ENCODE assay signal across 13 mouse cellular contexts in the genomic region with DNA sequence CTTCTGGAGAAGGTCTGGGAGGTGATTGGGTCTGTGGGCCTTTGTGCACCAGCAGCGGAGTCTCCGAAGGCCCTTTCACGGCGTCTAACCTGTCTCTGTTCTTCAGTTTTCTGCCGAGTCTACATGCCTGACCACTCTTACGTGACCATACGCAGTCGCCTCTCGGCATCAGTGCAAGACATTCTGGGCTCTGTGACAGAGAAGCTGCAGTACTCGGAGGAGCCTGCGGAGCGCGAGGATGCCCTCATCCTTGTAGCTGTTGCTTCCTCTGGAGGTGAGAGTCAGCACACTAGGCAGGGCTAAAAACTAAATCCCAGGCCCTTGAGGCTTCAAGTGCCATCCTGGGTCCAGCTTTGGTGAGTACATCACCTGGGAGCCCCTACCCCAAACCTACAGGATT. TPM values are rescaled to one million over a fixed set of nuclear protein-coding genes. Genes with fewer than 3 reads are reported as not detected.
DNase-seq lines count a peak whose midpoint lies in the region; ATAC-seq and TF ChIP-seq lines count a peak whose summit lies in the region.
"Had no signal": no experiment of that assay in that cellular context is flagged by ENCODE, and none has a peak within 500 bp of the region (broad histone marks: within the 10 kb centered on the region; RNA-seq: fewer than 3 reads in every experiment).

No protein-coding gene starts in this region.

- no peak for DNase-seq in heart, embryonic 10.5 days (ENCODE audit: low spot score)
- DNase-seq in heart, postnatal 10 days, result no peak
- no peak for DNase-seq in midbrain, postnatal 0 days (ENCODE audit: low spot score)
- no peak for DNase-seq in midbrain, embryonic 14.5 days
- peak; percentile 65 for DNase-seq in cerebellum, adult 9-10 months
- DNase-seq in retina, embryonic 14.5 days (ENCODE audit: low spot score), result peak; percentile 38
- DNase-seq in layer of hippocampus, adult 8-10 months (ENCODE audit: low spot score in 2 of 2), result no peak
- no peak for DNase-seq in layer of hippocampus, adult 11-12 months (ENCODE audit: low spot score)
- DNase-seq: adrenal gland, postnatal 36 days; gastrocnemius, postnatal 36 days; lung, adult 18-20 months had no signal

- TF ChIP-seq CTCF in midbrain, postnatal 0 days (IDR thresholded peaks at IDR 0.05), result peak; percentile 35

- no peak overlapping the region for H3K9ac ChIP-seq in midbrain, postnatal 0 days (replicated peaks; ENCODE audit: low read length, poor library complexity, severe bottlenecking)
- H3K9ac ChIP-seq in midbrain, embryonic 14.5 days (replicated peaks; ENCODE audit: low read length), result no peak overlapping the region
- H3K9ac ChIP-seq: midbrain, embryonic 12.5 days had no signal

- H3K27me3 ChIP-seq in heart, embryonic 10.5 days (ENCODE audit: insufficient read depth, poor library complexity, severe bottlenecking), result peaks cover 34% of the 10 kb centered on the region
- H3K27me3 ChIP-seq in midbrain, postnatal 0 days (ENCODE audit: insufficient read depth, low read length), result no peaks in the 10 kb centered on the region
- H3K27me3 ChIP-seq in midbrain, embryonic 14.5 days (ENCODE audit: control insufficient read depth, insufficient read depth, low read length), result 0 out of 2 replicates have a peak, but pooled peaks cover 3% of the 10 kb centered on the region

- whole genome bisulfite sequencing in heart, embryonic 10.5 days, result 38% methylated on average over 13 of the region's 13 CpGs
- WGBS in midbrain, postnatal 0 days, result 50% methylated on average over 13 of the region's 13 CpGs
- 50% methylated on average over 13 of the region's 13 CpGs for WGBS in midbrain, embryonic 14.5 days

- H3K27ac ChIP-seq in heart, embryonic 10.5 days, result 0 out of 2 replicates have a peak overlapping the region, but pooled peaks have one; percentile 2
- H3K27ac ChIP-seq in midbrain, postnatal 0 days (ENCODE audit: low read depth, low read length), result no peak overlapping the region
- H3K27ac ChIP-seq in midbrain, embryonic 14.5 days (replicated peaks; ENCODE audit: low read depth, low read length), result no peak overlapping the region
- H3K27ac ChIP-seq: midbrain, embryonic 12.5 days had no signal

- H3K36me3 ChIP-seq in heart, embryonic 10.5 days, result no peaks in the 10 kb centered on the region
- peaks cover 23% of the 10 kb centered on the region for H3K36me3 ChIP-seq in midbrain, postnatal 0 days (ENCODE audit: insufficient read depth, low read length)
- H3K36me3 ChIP-seq in midbrain, embryonic 14.5 days (ENCODE audit: control insufficient read depth, insufficient read depth, low read length), result no peaks in the 10 kb centered on the region
- H3K36me3 ChIP-seq: midbrain, embryonic 12.5 days had no signal

- intact Hi-C loops in heart, postnatal 10 days (cut with DNase I), result no loop called here

- peak; percentile 55 for ATAC-seq in midbrain, postnatal 0 days (ENCODE audit: low FRiP score)
- no peak for ATAC-seq in midbrain, embryonic 14.5 days (ENCODE audit: low FRiP score, low TSS enrichment)
- ATAC-seq: forebrain, embryonic 14.5 days had no signal

- peaks cover 31% of the 10 kb centered on the region for H3K4me1 ChIP-seq in heart, embryonic 10.5 days
- H3K4me1 ChIP-seq in midbrain, postnatal 0 days (ENCODE audit: insufficient read depth, low read length), result peaks cover 7% of the 10 kb centered on the region; the same call in 1 of the 2 replicates
- H3K4me1 ChIP-seq in midbrain, embryonic 14.5 days (ENCODE audit: control insufficient read depth, insufficient read depth, low read length), result peaks cover 4% of the 10 kb centered on the region; the same call in 1 of the 2 replicates

- no peaks in the 10 kb centered on the region for H3K9me3 ChIP-seq in heart, embryonic 10.5 days
- no peaks in the 10 kb centered on the region for H3K9me3 ChIP-seq in midbrain, postnatal 0 days (ENCODE audit: low read length)
- no peaks in the 10 kb centered on the region for H3K9me3 ChIP-seq in midbrain, embryonic 14.5 days (ENCODE audit: control insufficient read depth, low read length)
- H3K9me3 ChIP-seq: midbrain, embryonic 12.5 days had no signal

- H3K4me2 ChIP-seq in midbrain, postnatal 0 days (ENCODE audit: low read depth, low read length, poor library complexity, severe bottlenecking), result no peak overlapping the region
- H3K4me2 ChIP-seq in midbrain, embryonic 14.5 days (ENCODE audit: low read length), result no peak overlapping the region
- H3K4me2 ChIP-seq: midbrain, embryonic 12.5 days had no signal

- H3K4me3 ChIP-seq in heart, embryonic 10.5 days, result no peak overlapping the region
- no peak overlapping the region for H3K4me3 ChIP-seq in midbrain, postnatal 0 days (ENCODE audit: low read depth, low read length)
- no peak overlapping the region for H3K4me3 ChIP-seq in midbrain, embryonic 14.5 days (replicated peaks; ENCODE audit: low read depth, low read length)
- H3K4me3 ChIP-seq: midbrain, embryonic 12.5 days had no signal

RNA-seq across cellular contexts. Expression of a gene that starts 9.4 kb away (rescaled TPM):
- polyA plus RNA-seq in heart, embryonic 10.5 days (2016; fragmentation: Nextera tagmentation; extraction: Ambion mirVana), result 0.78 and 0.87 TPM in 2 replicates
- under 1 TPM; 0.79 to 0.87 TPM for total RNA-seq in heart, postnatal 10 days (2021)
- 39.0 and 40.8 TPM in 2 replicates for total RNA-seq in midbrain, postnatal 0 days (2014; rRNA removed)
- 10.9 and 11.4 TPM in 2 replicates for polyA plus RNA-seq in midbrain, postnatal 0 days (2015; fragmentation: Nextera tagmentation; extraction: Ambion mirVana)
- polyA plus RNA-seq in midbrain, embryonic 14.5 days (2014; fragmentation: Nextera tagmentation; extraction: Ambion mirVana), result 8.8 and 9.6 TPM in 2 replicates
- total RNA-seq in layer of hippocampus, adult 8-10 months (2022), result 100 to 1,000 TPM; 171 to 203 (median 197) TPM

RNA-seq across cellular contexts. Expression of a gene that starts 17.4 kb away (rescaled TPM):
- polyA plus RNA-seq in heart, embryonic 10.5 days (2016; fragmentation: Nextera tagmentation; extraction: Ambion mirVana), result 2.8 and 4.1 TPM in 2 replicates
- 10 to 100 TPM; 12.4 to 13.0 TPM for total RNA-seq in heart, postnatal 10 days (2021)
- 9.2 and 9.8 TPM in 2 replicates for total RNA-seq in midbrain, postnatal 0 days (2014; rRNA removed)
- 3.0 and 3.8 TPM in 2 replicates for polyA plus RNA-seq in midbrain, postnatal 0 days (2015; fragmentation: Nextera tagmentation; extraction: Ambion mirVana)
- 5.4 and 6.1 TPM in 2 replicates for polyA plus RNA-seq in midbrain, embryonic 14.5 days (2014; fragmentation: Nextera tagmentation; extraction: Ambion mirVana)
- total RNA-seq in layer of hippocampus, adult 8-10 months (2022), result 10 to 100 TPM; 69.4 to 86.8 (median 80.7) TPM

RNA-seq across cellular contexts. Expression of a gene that starts 41.3 kb away (rescaled TPM):
- polyA plus RNA-seq in heart, embryonic 10.5 days (2016; fragmentation: Nextera tagmentation; extraction: Ambion mirVana), result 29.5 and 37.2 TPM in 2 replicates
- total RNA-seq in heart, postnatal 10 days (2021), result 10 to 100 TPM; 29.0 to 29.7 TPM
- 29.4 and 32.2 TPM in 2 replicates for total RNA-seq in midbrain, postnatal 0 days (2014; rRNA removed)
- 34.0 and 39.7 TPM in 2 replicates for polyA plus RNA-seq in midbrain, postnatal 0 days (2015; fragmentation: Nextera tagmentation; extraction: Ambion mirVana)
- polyA plus RNA-seq in midbrain, embryonic 14.5 days (2014; fragmentation: Nextera tagmentation; extraction: Ambion mirVana), result 46.6 and 57.3 TPM in 2 replicates
- 10 to 100 TPM; 50.5 to 64.9 (median 59.4) TPM for total RNA-seq in layer of hippocampus, adult 8-10 months (2022)

RNA-seq across cellular contexts. Expression of a gene that starts 50.7 kb away (rescaled TPM):
- polyA plus RNA-seq in heart, embryonic 10.5 days (2016; fragmentation: Nextera tagmentation; extraction: Ambion mirVana), result 14.0 and 21.6 TPM in 2 replicates
- total RNA-seq in heart, postnatal 10 days (2021), result 10 to 100 TPM; 70.3 to 83.4 TPM
- total RNA-seq in midbrain, postnatal 0 days (2014; rRNA removed), result 88.3 and 107 TPM in 2 replicates
- polyA plus RNA-seq in midbrain, postnatal 0 days (2015; fragmentation: Nextera tagmentation; extraction: Ambion mirVana), result 22.3 and 25.8 TPM in 2 replicates
- 25.0 and 35.9 TPM in 2 replicates for polyA plus RNA-seq in midbrain, embryonic 14.5 days (2014; fragmentation: Nextera tagmentation; extraction: Ambion mirVana)
- total RNA-seq in layer of hippocampus, adult 8-10 months (2022), result 100 to 1,000 TPM; 140 to 201 (median 177) TPM

Comparison
In these comparisons a context has a peak if more than half of its experiments do, and no peak if none do; other contexts are left out.
1. DNase-seq: peak in cerebellum, adult 9-10 months (single experiment) and retina, embryonic 14.5 days (single experiment); none in heart, embryonic 10.5 days (single experiment), heart, postnatal 10 days (0 of 2), midbrain, postnatal 0 days (single experiment), midbrain, embryonic 14.5 days (single experiment), layer of hippocampus, adult 8-10 months (0 of 2) and layer of hippocampus, adult 11-12 months (single experiment).
2. RNA of a gene that starts 9.4 kb away (total RNA-seq): 171 to 203 TPM in layer of hippocampus, adult 8-10 months and 39.0 to 40.8 TPM in midbrain, postnatal 0 days; 0.79 to 0.87 TPM in heart, postnatal 10 days; every median in the first group is over 10 times any median in the second.